Mouse (Mus musculus) heart, postnatal 0 days (tissue): ENCODE data around the gene Gm10065. TPM values are rescaled to one million over a fixed set of nuclear protein-coding genes. Genes with fewer than 3 reads are reported as not detected.
"Not testable (repeated sequence)": the region's sequence is repeated elsewhere in the genome, so short reads cannot be mapped to it uniquely, and the experiment has no call there.

Experiments used
- ATAC-seq: fragments of 200-750 bp; cut with Nextera tagmentation; 2 replicates; pipeline ENCODE4 v1.8.0; 2017; ENCODE audit warnings: low read depth, moderate number of reproducible peaks, moderate library complexity; ENCODE audit not compliant: insufficient read depth
- DNase-seq: peaks from one replicate; pipeline ENCODE4 v3.0.0-alpha.2; 2016; ENCODE audit warnings: low spot score
- H3K27ac ChIP-seq: fragments of 300-500 bp; sonication (generic); 2 replicates; pipeline ENCODE4 v1.5.1; 2014; ENCODE audit warnings: low read depth, mild to moderate bottlenecking
- H3K27me3 ChIP-seq: fragments of 300-500 bp; sonication (generic); 2 replicates; pipeline ENCODE4 v1.6.1; 2014; ENCODE audit warnings: low read length, mixed read lengths; ENCODE audit not compliant: control insufficient read depth, insufficient read depth
- H3K36me3 ChIP-seq: fragments of 300-500 bp; sonication (generic); replicated peaks from 2 replicates; pipeline ENCODE4 v1.6.1; 2014; ENCODE audit warnings: low read length, mixed read lengths; ENCODE audit not compliant: control insufficient read depth, insufficient read depth
- H3K4me1 ChIP-seq: fragments of 300-500 bp; sonication (generic); 2 replicates; pipeline ENCODE4 v1.6.1; 2014; ENCODE audit warnings: antibody characterized with exemption; ENCODE audit not compliant: control insufficient read depth, insufficient read depth
- H3K4me2 ChIP-seq: fragments of 300-500 bp; sonication (generic); 2 replicates; pipeline ENCODE4 v1.6.1; 2014; ENCODE audit warnings: low read depth, mild to moderate bottlenecking, low read length, moderate library complexity
- H3K4me3 ChIP-seq: fragments of 300-500 bp; sonication (generic); 2 replicates; pipeline ENCODE4 v1.5.1; 2014; ENCODE audit warnings: low read depth, low read length
- H3K9ac ChIP-seq: fragments of 300-500 bp; sonication (generic); replicated peaks from 2 replicates; pipeline ENCODE4 v1.6.1; 2014; ENCODE audit warnings: low read depth, low read length, mixed read lengths
- H3K9me3 ChIP-seq: fragments of 300-500 bp; sonication (generic); replicated peaks from 2 replicates; pipeline ENCODE4 v1.6.1; 2016; ENCODE audit warnings: low read length; ENCODE audit not compliant: control insufficient read depth
- CTCF ChIP-seq: IDR thresholded peaks from 2 replicates; pipeline ENCODE4 v1.5.1; 2016; ENCODE audit warnings: antibody characterized with exemption, control low read depth, low read depth
- EP300 ChIP-seq: IDR thresholded peaks from 2 replicates; pipeline ENCODE4 v1.6.1; 2016; ENCODE audit warnings: antibody characterized with exemption, low read depth
- WGBS: fragments of 180-500 bp; shearing (Covaris S2); extraction: QIAGEN DNeasy Blood & Tissue Kit; methylation state at CpG from one replicate; pipeline ENCODE4 v1.1.7; 2014; 5-methylcytosine and 5-hydroxymethylcytosine counted together
- polyA plus RNA-seq: library from polyadenylated mRNA; unstranded; fragments of >200 nt; fragmentation: Nextera tagmentation; extraction: Ambion mirVana; gene quantifications from 2 replicates; pipeline ENCODE4 v1.2.1, GENCODE M21; 2015
- total RNA-seq: library from RNA; depleted of rRNA; stranded (reverse); fragments of >200 nt; gene quantifications from 2 replicates; pipeline ENCODE4 v1.2.3, GENCODE M21; 2014; ENCODE audit warnings: low replicate concordance

Gene Gm10065
- total and polyA plus RNA-seq, 2 experiments from 2014 or later, result not detected

GRCm38 (mm10) chr13:21467336-21467735 is 11.9 kb downstream of the Gm10065 start:
- Histone ChIP-seq H3K4me3 (no peak overlapping the region), H3K36me3 (no peaks in the 10 kb centered on the region), H3K4me2 (no peak overlapping the region), H3K4me1 (no peaks in the 10 kb centered on the region), H3K9ac (no peak overlapping the region), H3K27me3 (no peaks in the 10 kb centered on the region), H3K9me3 (no peaks in the 10 kb centered on the region), H3K27ac (no peak overlapping the region)
- no peak for TF ChIP-seq EP300
- no peak for TF ChIP-seq CTCF
- WGBS, result 85% methylated on average over 10 of the region's 10 CpGs
- DNase-seq, result no peak
- ATAC-seq, result no peak

- H3K27ac ChIP-seq, result not testable (repeated sequence)
- 45% methylated on average over 9 of the region's 9 CpGs for WGBS
Observed at GRCm38 (mm10) chr13:21462516-21462915, 16.7 kb downstream of the Gm10065 start.

DNA sequence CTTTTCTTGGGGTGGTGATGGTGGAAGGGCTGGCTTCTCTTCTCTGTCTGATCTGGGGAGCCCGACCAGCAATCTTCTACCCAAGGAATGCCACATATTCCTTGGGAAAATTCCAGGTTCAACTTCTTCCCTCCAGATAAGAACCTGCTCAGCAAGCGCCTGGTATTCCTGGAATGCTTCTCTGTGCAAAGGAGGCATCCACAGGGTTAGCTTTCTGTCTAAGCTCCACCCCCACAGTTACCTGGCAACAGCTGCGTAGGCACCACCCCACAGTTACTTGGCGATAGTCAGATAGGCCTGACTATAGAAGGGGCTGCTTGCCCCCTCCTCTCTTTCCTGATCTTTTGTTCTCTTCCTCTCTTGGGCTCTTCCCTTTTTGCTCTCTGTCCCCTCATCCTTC is 22.9 kb downstream of the Gm10065 start:
- 5% methylated on average over 4 of the region's 4 CpGs for WGBS
- peaks cover 9% of the 10 kb centered on the region for H3K4me1 ChIP-seq
- H3K9me3 ChIP-seq, result no peaks in the 10 kb centered on the region
- H3K27me3 ChIP-seq, result no peaks in the 10 kb centered on the region
- no peak for TF ChIP-seq CTCF
- TF ChIP-seq EP300, result no peak
- H3K4me2 ChIP-seq, result no peak overlapping the region
- H3K36me3 ChIP-seq, result peaks cover 3% of the 10 kb centered on the region; the same call in 1 of the 2 replicates
- no peak for ATAC-seq
- no peak overlapping the region for H3K27ac ChIP-seq
- no peak overlapping the region for H3K4me3 ChIP-seq
- no peak overlapping the region for H3K9ac ChIP-seq
- no peak for DNase-seq

More at GRCm38 (mm10) chr13:21462516-21462915, 16.7 kb downstream of the Gm10065 start:
- not testable (repeated sequence) for H3K9ac ChIP-seq, DNase-seq, H3K9me3 ChIP-seq, H3K4me2 ChIP-seq, H3K4me1 ChIP-seq, H3K36me3 ChIP-seq, H3K27me3 ChIP-seq, H3K4me3 ChIP-seq, ATAC-seq

- peaks cover 7% of the 10 kb centered on the region for H3K36me3 ChIP-seq
- H3K4me3 ChIP-seq, result no peak overlapping the region; the same call in 1 of the 2 replicates
- H3K9ac ChIP-seq, result no peak overlapping the region
- no peak overlapping the region for H3K27ac ChIP-seq
- no peak for TF ChIP-seq EP300
- TF ChIP-seq CTCF, result no peak
- H3K9me3 ChIP-seq, result no peaks in the 10 kb centered on the region
- ATAC-seq, result no peak
- no peak for DNase-seq
- peak overlapping the region; percentile 79; the same call in 1 of the 2 replicates for H3K4me2 ChIP-seq
- 42% methylated on average over 3 of the region's 3 CpGs for WGBS
- H3K4me1 ChIP-seq, result peaks cover 9% of the 10 kb centered on the region
- H3K27me3 ChIP-seq, result no peaks in the 10 kb centered on the region
Observed at GRCm38 (mm10) chr13:21454133-21454532, 25.1 kb downstream of the Gm10065 start.

DNA sequence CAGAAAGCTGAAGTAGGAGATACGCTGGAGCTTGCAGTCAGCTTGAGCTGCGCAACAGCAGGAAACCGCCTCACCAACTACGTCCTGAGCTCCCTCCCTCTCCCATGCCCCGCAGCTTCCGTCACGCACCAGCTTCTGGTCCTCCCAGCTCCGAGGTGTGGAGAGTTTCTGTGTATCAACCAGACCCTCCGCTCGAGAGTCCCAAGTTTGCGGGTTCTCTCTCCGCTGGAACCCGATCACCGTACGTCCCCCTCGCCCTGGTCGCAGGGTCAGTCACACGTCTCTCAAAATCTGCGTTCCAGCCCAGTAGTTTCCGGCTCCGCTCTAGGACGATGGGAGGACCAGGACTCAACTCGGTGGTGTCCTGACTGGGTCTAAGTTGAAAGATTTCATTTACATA is 25.8 kb downstream of the Gm10065 start, which contains the start of gene Zscan26:
TSS of gene Zscan26 (minus strand) at position 282 of the 400 bp plus-strand sequence.
- ATAC-seq (peak; percentile 90), DNase-seq (peak; percentile 71)
- H3K36me3 ChIP-seq, result peaks cover 11% of the 10 kb centered on the region
- peaks cover 9% of the 10 kb centered on the region for H3K4me1 ChIP-seq
- no peaks in the 10 kb centered on the region for H3K9me3 ChIP-seq
- H3K4me3 ChIP-seq, result peak within 1 kb of the TSS; percentile 86
- under 1% methylated on average over 23 of the region's 23 CpGs for WGBS
- H3K4me2 ChIP-seq, result peak within 1 kb of the TSS; percentile 79
- TF ChIP-seq CTCF, result no peak
- TF ChIP-seq EP300, result no peak
- H3K27ac ChIP-seq, result peak within 1 kb of the TSS; percentile 82
- no peaks in the 10 kb centered on the region for H3K27me3 ChIP-seq
- peak within 1 kb of the TSS; percentile 76 for H3K9ac ChIP-seq

- Histone ChIP-seq H3K4me2 (peak overlapping the region; percentile 79), H3K4me3 (peak overlapping the region; percentile 86), H3K27ac (peak overlapping the region; percentile 82), H3K4me1 (peaks cover 9% of the 10 kb centered on the region), H3K36me3 (peaks cover 15% of the 10 kb centered on the region), H3K9ac (peak overlapping the region; percentile 76), H3K27me3 (no peaks in the 10 kb centered on the region), H3K9me3 (no peaks in the 10 kb centered on the region)
- WGBS, result 1% methylated on average over 13 of the region's 13 CpGs
- ATAC-seq (no peak), DNase-seq (no peak)
- TF ChIP-seq CTCF, result no peak
- TF ChIP-seq EP300, result no peak
Observed at GRCm38 (mm10) chr13:21453042-21453441, 26.2 kb downstream of the Gm10065 start.
